Mouse (Mus musculus): Measurements from ENCODE around the gene Catsper3.

DNA sequence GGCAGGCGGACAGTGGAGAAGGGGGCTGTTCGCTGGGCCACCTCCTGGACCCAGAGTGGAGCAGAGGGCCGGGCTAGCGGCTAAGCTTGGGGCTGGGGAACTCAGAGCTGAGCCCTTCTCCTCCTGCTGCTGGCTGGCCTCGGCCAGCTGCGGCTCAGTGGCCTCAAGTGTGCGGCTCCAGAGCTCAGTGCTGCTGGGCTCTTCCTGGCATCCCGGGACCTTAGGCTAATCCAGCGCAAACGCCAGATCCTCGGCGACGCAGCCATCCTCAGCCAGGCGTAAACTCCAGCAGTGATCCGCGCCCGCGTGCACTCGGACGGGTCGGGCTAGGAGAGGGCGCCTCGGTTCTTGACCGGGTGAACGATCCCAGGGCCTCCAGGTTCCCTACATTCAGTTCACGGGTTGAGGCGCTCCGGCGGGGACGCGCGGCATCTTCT, 40.9 kb downstream of the Catsper3 start:
- TF ChIP-seq CTCF (IDR thresholded peaks at IDR 0.05; ENCODE audit: low read depth, low read length) (no peak), GATA2 (IDR thresholded peaks at IDR 0.05; ENCODE audit: borderline replicate concordance, low read depth, low read length) (no peak), POLR2AphosphoS5 (IDR thresholded peaks at IDR 0.05; ENCODE audit: insufficient replicate concordance, low read depth, low read length) (no peak), GATA1 (IDR thresholded peaks at IDR 0.05; ENCODE audit: borderline replicate concordance, low read length) (no peak), TAL1 (conservative IDR thresholded peaks at IDR 0.05; ENCODE audit: low read depth, low read length) (no peak)
